Mouse (Mus musculus): ENCODE data around the gene Zswim1. TPM values are rescaled to one million over a fixed set of nuclear protein-coding genes. Genes with fewer than 3 reads are reported as not detected.

The Zswim1 gene
- polyA plus RNA-seq, 1 experiment from 2014 or later = 21.4 TPM

GRCm38 (mm10) chr2:164817206-164817605 is 5.3 kb upstream of the Zswim1 start:
- no peaks in the 10 kb centered on the region for H3K9me3 ChIP-seq
- H3K4me3 ChIP-seq (replicated peaks) = no peak overlapping the region
- H3K27ac ChIP-seq = 0 out of 2 replicates have a peak overlapping the region, but pooled peaks have one; percentile 31
- H3K27me3 ChIP-seq = no peaks in the 10 kb centered on the region
- peaks cover 2% of the 10 kb centered on the region; the same call in 1 of the 2 replicates for H3K4me1 ChIP-seq
- WGBS = 94% methylated on average over 6 of the region's 6 CpGs
- H3K36me3 ChIP-seq (replicated peaks) = peaks cover 16% of the 10 kb centered on the region
- no peak overlapping the region for H3K9ac ChIP-seq
- H3K4me2 ChIP-seq = no peak overlapping the region
- no peak for ATAC-seq (ENCODE audit: low FRiP score)

GRCm38 (mm10) chr2:164817703-164818102 is 4.8 kb upstream of the Zswim1 start:
- no peak overlapping the region for H3K4me3 ChIP-seq (replicated peaks)
- ATAC-seq (ENCODE audit: low FRiP score) = no peak
- peaks cover 6% of the 10 kb centered on the region; the same call in 1 of the 2 replicates for H3K4me1 ChIP-seq
- no peak overlapping the region for H3K9ac ChIP-seq
- no peaks in the 10 kb centered on the region for H3K27me3 ChIP-seq
- H3K27ac ChIP-seq = 0 out of 2 replicates have a peak overlapping the region, but pooled peaks have one; percentile 31
- whole genome bisulfite sequencing = 75% methylated on average over 5 of the region's 5 CpGs
- H3K4me2 ChIP-seq = no peak overlapping the region
- H3K36me3 ChIP-seq (replicated peaks) = peaks cover 16% of the 10 kb centered on the region
- no peaks in the 10 kb centered on the region for H3K9me3 ChIP-seq

- peaks cover 31% of the 10 kb centered on the region for H3K36me3 ChIP-seq (replicated peaks)
- H3K9ac ChIP-seq = no peak overlapping the region
- no peaks in the 10 kb centered on the region for H3K27me3 ChIP-seq
- WGBS = 92% methylated on average over 6 of the region's 6 CpGs
- H3K4me2 ChIP-seq = no peak overlapping the region
- no peak for ATAC-seq (ENCODE audit: low FRiP score)
- H3K9me3 ChIP-seq = no peaks in the 10 kb centered on the region
- peaks cover 15% of the 10 kb centered on the region for H3K4me1 ChIP-seq
- no peak overlapping the region for H3K27ac ChIP-seq
- no peak overlapping the region for H3K4me3 ChIP-seq (replicated peaks)
Observed at GRCm38 (mm10) chr2:164821060-164821459, 1.4 kb upstream of the Zswim1 start.

GRCm38 (mm10) chr2:164823181-164823585 is 697 bp downstream of the Zswim1 start:
- peak; percentile 75 for ATAC-seq (ENCODE audit: low FRiP score)
- 3% methylated on average over 10 of the region's 10 CpGs for WGBS
- Histone ChIP-seq H3K4me1 (peaks cover 15% of the 10 kb centered on the region), H3K9ac (peak overlapping the region; percentile 67), H3K9me3 (no peaks in the 10 kb centered on the region), H3K27ac (peak overlapping the region; percentile 88), H3K36me3 (replicated peaks) (peaks cover 52% of the 10 kb centered on the region), H3K4me3 (replicated peaks) (peak overlapping the region; percentile 64), H3K4me2 (peak overlapping the region; percentile 53), H3K27me3 (no peaks in the 10 kb centered on the region)

GRCm38 (mm10) chr2:164823969-164824368 is 1.5 kb downstream of the Zswim1 start:
- ATAC-seq (ENCODE audit: low FRiP score) = no peak
- H3K36me3 ChIP-seq (replicated peaks) = peaks cover 54% of the 10 kb centered on the region
- no peak overlapping the region for H3K4me3 ChIP-seq (replicated peaks)
- 91% methylated on average over 4 of the region's 4 CpGs for WGBS
- H3K4me2 ChIP-seq = peak overlapping the region; percentile 53
- no peak overlapping the region for H3K9ac ChIP-seq
- peaks cover 15% of the 10 kb centered on the region for H3K4me1 ChIP-seq
- no peak overlapping the region for H3K27ac ChIP-seq
- H3K27me3 ChIP-seq = no peaks in the 10 kb centered on the region
- H3K9me3 ChIP-seq = no peaks in the 10 kb centered on the region

- Histone ChIP-seq H3K4me2 (no peak overlapping the region), H3K4me1 (peaks cover 15% of the 10 kb centered on the region), H3K9ac (no peak overlapping the region), H3K27ac (no peak overlapping the region), H3K9me3 (no peaks in the 10 kb centered on the region), H3K27me3 (no peaks in the 10 kb centered on the region), H3K4me3 (replicated peaks) (no peak overlapping the region), H3K36me3 (replicated peaks) (peaks cover 48% of the 10 kb centered on the region)
- WGBS = 96% methylated on average over 17 of the region's 17 CpGs
- ATAC-seq (ENCODE audit: low FRiP score) = no peak
Observed at GRCm38 (mm10) chr2:164825521-164825920, 3.0 kb downstream of the Zswim1 start.

GRCm38 (mm10) chr2:164827146-164827850 is 4.8 kb downstream of the Zswim1 start:
- no peaks in the 10 kb centered on the region for H3K9me3 ChIP-seq
- no peak overlapping the region for H3K4me2 ChIP-seq
- H3K27me3 ChIP-seq = no peaks in the 10 kb centered on the region
- peaks cover 13% of the 10 kb centered on the region for H3K4me1 ChIP-seq
- no peak overlapping the region for H3K9ac ChIP-seq
- no peak overlapping the region for H3K4me3 ChIP-seq (replicated peaks)
- H3K27ac ChIP-seq = no peak overlapping the region
- 89% methylated on average over 16 of the region's 16 CpGs for WGBS
- no peak for ATAC-seq (ENCODE audit: low FRiP score)
- peaks cover 39% of the 10 kb centered on the region for H3K36me3 ChIP-seq (replicated peaks)

- Histone ChIP-seq H3K36me3 (replicated peaks) (peaks cover 39% of the 10 kb centered on the region), H3K4me2 (no peak within 1 kb of the TSS), H3K9ac (no peak within 1 kb of the TSS), H3K9me3 (no peaks in the 10 kb centered on the region), H3K27me3 (no peaks in the 10 kb centered on the region), H3K4me1 (peaks cover 19% of the 10 kb centered on the region), H3K4me3 (replicated peaks) (no peak within 1 kb of the TSS), H3K27ac (no peak within 1 kb of the TSS)
- no peak for ATAC-seq (ENCODE audit: low FRiP score)
- WGBS = 87% methylated on average over 6 of the region's 6 CpGs
Observed at GRCm38 (mm10) chr2:164828437-164828836, 6.0 kb downstream of the Zswim1 start, which contains the start of gene Spata25. Gene Spata25 (minus strand): TSS chr2:164828537.

- Histone ChIP-seq H3K4me2 (no peak overlapping the region), H3K27ac (no peak overlapping the region), H3K27me3 (no peaks in the 10 kb centered on the region), H3K9me3 (no peaks in the 10 kb centered on the region), H3K4me1 (peaks cover 16% of the 10 kb centered on the region), H3K4me3 (replicated peaks) (no peak overlapping the region), H3K36me3 (replicated peaks) (peaks cover 39% of the 10 kb centered on the region), H3K9ac (no peak overlapping the region)
- ATAC-seq (ENCODE audit: low FRiP score) = no peak
- 95% methylated on average over 1 of the region's 1 CpGs for WGBS
Observed at GRCm38 (mm10) chr2:164829090-164829489, 6.6 kb downstream of the Zswim1 start.

GRCm38 (mm10) chr2:164831029-164831428 is 8.5 kb downstream of the Zswim1 start:
- H3K4me3 ChIP-seq (replicated peaks) = no peak overlapping the region
- no peak for ATAC-seq (ENCODE audit: low FRiP score)
- 90% methylated on average over 10 of the region's 10 CpGs for WGBS
- H3K27ac ChIP-seq = no peak overlapping the region
- no peaks in the 10 kb centered on the region for H3K9me3 ChIP-seq
- no peak overlapping the region for H3K9ac ChIP-seq
- H3K27me3 ChIP-seq = no peaks in the 10 kb centered on the region
- H3K36me3 ChIP-seq (replicated peaks) = peaks cover 28% of the 10 kb centered on the region
- H3K4me2 ChIP-seq = no peak overlapping the region
- H3K4me1 ChIP-seq = peaks cover 26% of the 10 kb centered on the region

- Histone ChIP-seq H3K27me3 (no peaks in the 10 kb centered on the region), H3K4me1 (peaks cover 26% of the 10 kb centered on the region), H3K27ac (peak overlapping the region; percentile 65; the same call in 1 of the 2 replicates), H3K9ac (peak overlapping the region; percentile 78), H3K9me3 (no peaks in the 10 kb centered on the region), H3K4me2 (peak overlapping the region; percentile 100), H3K36me3 (replicated peaks) (peaks cover 22% of the 10 kb centered on the region), H3K4me3 (replicated peaks) (peak overlapping the region; percentile 77)
- no peak for ATAC-seq (ENCODE audit: low FRiP score)
- 66% methylated on average over 16 of the region's 16 CpGs for WGBS
Observed at GRCm38 (mm10) chr2:164832032-164832747, 9.7 kb downstream of the Zswim1 start.

GRCm38 (mm10) chr2:164832748-164833301 is 10.3 kb downstream of the Zswim1 start, which contains the start of gene Ctsa:
Gene Ctsa (plus strand): TSS chr2:164832873.
- no peaks in the 10 kb centered on the region for H3K27me3 ChIP-seq
- peaks cover 26% of the 10 kb centered on the region for H3K4me1 ChIP-seq
- H3K27ac ChIP-seq = peak within 1 kb of the TSS; percentile 65
- H3K9ac ChIP-seq = peak within 1 kb of the TSS; percentile 78
- H3K4me2 ChIP-seq = peak within 1 kb of the TSS; percentile 100
- peak; percentile 64 for ATAC-seq (ENCODE audit: low FRiP score)
- 2% methylated on average over 35 of the region's 35 CpGs for WGBS
- H3K9me3 ChIP-seq = no peaks in the 10 kb centered on the region
- H3K36me3 ChIP-seq (replicated peaks) = peaks cover 17% of the 10 kb centered on the region
- peak within 1 kb of the TSS; percentile 77 for H3K4me3 ChIP-seq (replicated peaks)

All from forebrain, embryonic 12.5 days (tissue).